Mouse (Mus musculus): ENCODE measurements around the gene Pik3r5.

DNA sequence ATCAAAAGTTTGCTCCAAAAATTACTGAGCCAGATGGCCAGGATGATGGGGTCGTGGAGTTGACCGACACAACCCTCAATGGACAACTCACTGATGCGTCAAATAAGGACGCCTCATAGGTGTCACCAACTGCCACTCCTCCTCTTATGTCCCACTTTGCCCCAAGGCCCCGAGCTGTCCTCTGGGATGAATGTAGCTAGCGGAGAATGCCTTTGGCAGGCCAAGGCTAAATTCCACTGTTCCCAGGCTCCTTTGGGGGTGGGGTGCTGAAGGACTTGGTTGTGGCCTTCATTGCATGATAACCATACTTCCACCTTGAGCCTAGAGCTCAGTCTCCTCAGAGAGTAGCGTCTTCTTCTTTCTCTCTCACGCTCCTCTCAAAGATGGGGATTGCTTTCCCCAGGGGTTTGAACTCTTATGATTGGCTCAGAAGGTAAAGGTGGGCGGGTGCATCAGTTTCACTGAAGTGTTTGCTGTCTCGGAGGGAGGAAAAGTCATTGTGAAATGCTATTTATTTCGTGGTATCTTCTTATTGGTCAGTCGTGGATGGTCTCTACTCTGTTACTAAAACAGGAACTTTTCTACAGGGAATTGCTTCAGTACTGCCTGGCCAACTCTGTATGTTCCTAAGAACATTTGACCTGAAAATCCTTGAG, 11.2 kb downstream of the Pik3r5 start:
- TF ChIP-seq FLI1 (IDR thresholded peaks at IDR 0.05; ENCODE audit: low read length) (no peak), GATA1 (IDR thresholded peaks at IDR 0.05; ENCODE audit: borderline replicate concordance, low read length) (no peak)
